Mouse (Mus musculus) heart, adult 2 months (tissue): ENCODE results near the gene Pik3r4.

Experiments
- CTCF ChIP-seq: fragments of 200-600 bp; IDR thresholded peaks from 2 replicates; pipeline ENCODE4 v1.8.1; 2022; ENCODE audit warnings: antibody characterized with exemption, mild to moderate bottlenecking, moderate library complexity
- EP300 ChIP-seq: fragments of 200-500 bp; IDR thresholded peaks from 2 replicates; pipeline ENCODE4 v1.6.1; 2011; ENCODE audit warnings: low read depth, low read length, control low read depth; ENCODE audit not compliant: insufficient read depth
- POLR2A ChIP-seq: fragments of 200-500 bp; IDR thresholded peaks from 2 replicates; pipeline ENCODE4 v1.6.1; 2011; ENCODE audit warnings: mild to moderate bottlenecking, low read depth, low read length, control low read depth; ENCODE audit not compliant: insufficient read depth

DNA sequence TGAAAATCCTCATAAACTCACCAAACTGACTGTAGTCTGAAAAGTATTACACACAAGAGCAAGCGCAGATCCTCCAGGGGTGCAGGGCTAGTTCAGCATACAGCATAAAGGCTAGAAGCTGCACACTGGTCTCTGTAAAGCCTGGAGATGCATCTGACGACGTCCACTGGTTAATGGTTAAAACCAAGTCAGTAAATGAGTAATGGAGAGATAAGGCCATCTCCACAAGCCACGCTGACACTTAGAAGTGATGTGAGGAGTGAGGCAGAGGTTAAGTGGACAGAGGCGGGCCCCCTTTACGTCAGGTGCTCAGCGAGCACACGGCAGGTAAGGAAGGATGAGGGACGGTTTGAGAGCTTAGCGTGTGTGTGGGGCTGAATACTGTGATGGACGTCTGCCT is 33.2 kb downstream of the Pik3r4 start:
- TF ChIP-seq POLR2A (no peak), CTCF (no peak), EP300 (no peak)
